Mouse (Mus musculus) limb, embryonic 14.5 days (tissue): ENCODE results near the gene Spata13. TPM values are rescaled to one million over a fixed set of nuclear protein-coding genes. Genes with fewer than 3 reads are reported as not detected.

ENCODE experiments used
- ATAC-seq: fragments of 200-750 bp; cut with Nextera tagmentation; 2 replicates; pipeline ENCODE4 v1.8.0; 2017; ENCODE audit warnings: low read depth, moderate number of reproducible peaks, moderate TSS enrichment; ENCODE audit not compliant: low FRiP score
- DNase-seq: peaks from one replicate; pipeline ENCODE4 v3.0.0-alpha.2; 2015; ENCODE audit warnings: low spot score
- H3K27ac ChIP-seq: fragments of 300-500 bp; sonication (generic); replicated peaks from 2 replicates; pipeline ENCODE4 v1.5.1; 2014; ENCODE audit warnings: low read depth, mild to moderate bottlenecking, low read length, moderate library complexity, mixed read lengths
- H3K27me3 ChIP-seq: fragments of 300-500 bp; sonication (generic); 2 replicates; pipeline ENCODE4 v1.6.1; 2014; ENCODE audit warnings: low read length, mixed read lengths; ENCODE audit not compliant: control insufficient read depth, insufficient read depth
- H3K36me3 ChIP-seq: fragments of 300-500 bp; sonication (generic); 2 replicates; pipeline ENCODE4 v1.6.1; 2014; ENCODE audit warnings: mild to moderate bottlenecking, low read length, moderate library complexity, mixed read lengths; ENCODE audit not compliant: control insufficient read depth, insufficient read depth
- H3K4me1 ChIP-seq: fragments of 300-500 bp; sonication (generic); 2 replicates; pipeline ENCODE4 v1.6.1; 2014; ENCODE audit warnings: antibody characterized with exemption, low read length, mixed read lengths; ENCODE audit not compliant: control insufficient read depth, insufficient read depth
- H3K4me2 ChIP-seq: fragments of 300-500 bp; sonication (generic); replicated peaks from 2 replicates; pipeline ENCODE4 v1.6.1; 2014; ENCODE audit warnings: low read depth, mild to moderate bottlenecking, low read length, moderate library complexity; ENCODE audit not compliant: severe bottlenecking
- H3K4me3 ChIP-seq: fragments of 300-500 bp; sonication (generic); replicated peaks from 2 replicates; pipeline ENCODE4 v1.5.1; 2014; ENCODE audit warnings: low read length
- H3K9ac ChIP-seq: fragments of 300-500 bp; sonication (generic); 2 replicates; pipeline ENCODE4 v1.6.1; 2014; ENCODE audit warnings: mild to moderate bottlenecking, low read depth, low read length, moderate library complexity; ENCODE audit not compliant: severe bottlenecking
- H3K9me3 ChIP-seq: fragments of 300-500 bp; sonication (generic); 2 replicates; pipeline ENCODE4 v1.6.1; 2016; ENCODE audit warnings: low read length; ENCODE audit not compliant: control insufficient read depth
- POLR2A ChIP-seq: fragments of 200-500 bp; IDR thresholded peaks from 2 replicates; pipeline ENCODE4 v1.8.0; 2012; ENCODE audit warnings: inconsistent platforms, mild to moderate bottlenecking, moderate library complexity, borderline replicate concordance; ENCODE audit not compliant: insufficient read depth, insufficient read length; ENCODE audit errors: extremely low read depth
- WGBS: fragments of 180-500 bp; shearing (Covaris S2); extraction: QIAGEN DNeasy Blood & Tissue Kit; methylation state at CpG from one replicate; pipeline ENCODE4 v1.1.7; 2014; 5-methylcytosine and 5-hydroxymethylcytosine counted together
- polyA plus RNA-seq, 2 experiments: library from polyadenylated mRNA; depleted of rRNA in 1 of 2; stranded (reverse) in 1 of 2; unstranded in 1 of 2; fragments of >200 nt; fragmentation: Nextera tagmentation in 1 of 2; extraction: Ambion mirVana in 1 of 2; gene quantifications; 2 replicates each; pipeline versions ENCODE4 v1.2.1 to v1.2.3; 2012 to 2014

Gene Spata13
- polyA plus RNA-seq, 2 experiments: 6.8 to 9.5 TPM

DNA sequence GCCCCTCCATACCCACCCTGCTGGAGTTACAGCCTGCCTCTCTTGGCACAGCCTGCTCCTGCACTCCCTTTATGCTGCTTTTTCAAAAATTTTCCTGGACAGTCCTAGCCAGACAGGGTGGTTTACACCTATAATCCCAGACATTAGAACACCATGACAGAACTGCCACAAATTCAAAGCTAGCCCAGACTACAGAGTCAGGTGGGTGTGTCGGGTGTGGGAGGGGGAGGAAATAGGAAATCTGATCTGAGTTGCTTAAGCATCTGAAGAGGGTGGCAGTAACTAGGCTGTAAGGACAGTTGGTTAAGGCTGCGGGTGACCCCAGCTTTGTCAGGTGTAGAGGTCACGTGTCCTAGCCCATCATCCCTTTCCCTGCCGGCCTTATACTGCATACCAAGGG lies 93.3 kb downstream of the Spata13 start:
- TF ChIP-seq POLR2A: no peak
- Histone ChIP-seq H3K9ac (peak overlapping the region; percentile 12; the same call in 1 of the 2 replicates), H3K27ac (no peak overlapping the region), H3K4me1 (peaks cover 18% of the 10 kb centered on the region), H3K27me3 (no peaks in the 10 kb centered on the region), H3K36me3 (no peaks in the 10 kb centered on the region), H3K4me3 (no peak overlapping the region), H3K4me2 (no peak overlapping the region), H3K9me3 (no peaks in the 10 kb centered on the region)
- ATAC-seq (peak; percentile 23; the same call in 1 of the 2 replicates), DNase-seq (no peak)
- 45% methylated on average over 4 of the region's 4 CpGs for WGBS

DNA sequence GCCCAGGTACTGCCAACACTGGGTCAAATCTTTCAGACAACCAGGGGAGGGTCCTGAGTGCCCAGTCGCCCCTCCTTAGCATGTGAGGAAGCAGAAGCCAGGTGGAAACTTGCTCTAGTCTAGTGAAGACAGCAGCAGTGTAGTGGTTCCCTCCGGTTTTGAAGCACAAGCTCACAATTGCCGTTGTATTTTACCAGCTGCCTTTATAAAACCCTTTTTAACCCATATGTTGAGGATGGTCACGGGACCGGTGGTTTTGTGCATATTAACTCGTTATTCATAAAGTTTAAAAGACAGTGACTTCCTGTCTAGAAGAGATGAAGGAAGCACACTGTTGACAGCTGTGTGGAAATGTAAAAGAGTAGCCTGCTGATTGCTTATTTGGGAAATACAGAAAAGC lies 98.3 kb downstream of the Spata13 start:
- Histone ChIP-seq H3K4me1 (peaks cover 41% of the 10 kb centered on the region), H3K27me3 (no peaks in the 10 kb centered on the region), H3K36me3 (no peaks in the 10 kb centered on the region), H3K9me3 (no peaks in the 10 kb centered on the region), H3K27ac (no peak overlapping the region), H3K4me3 (no peak overlapping the region), H3K9ac (no peak overlapping the region), H3K4me2 (no peak overlapping the region)
- DNase-seq (no peak), ATAC-seq (no peak)
- no peak for TF ChIP-seq POLR2A
- WGBS: 27% methylated on average over 6 of the region's 6 CpGs

DNA sequence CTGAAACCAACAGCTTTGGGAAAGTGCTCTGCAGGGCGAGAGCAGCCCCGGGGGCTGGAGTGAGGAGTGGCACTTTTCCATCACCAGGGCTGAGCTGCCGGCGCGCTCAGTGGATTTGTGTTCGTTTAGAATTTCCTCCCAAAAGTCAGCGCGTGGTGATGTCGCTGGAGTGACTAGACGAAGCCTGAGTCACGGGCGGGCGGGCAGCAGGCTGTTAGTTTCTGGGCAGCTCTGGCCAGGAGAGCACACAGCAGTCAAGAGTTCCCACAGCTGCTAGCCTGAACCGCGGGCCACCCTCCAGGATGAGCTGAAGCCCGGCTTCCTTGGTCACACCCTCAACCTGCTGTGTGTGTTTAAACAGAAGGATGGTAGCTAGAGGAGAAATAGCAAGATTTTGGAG lies 99.0 kb downstream of the Spata13 start:
- Histone ChIP-seq H3K27me3 (no peaks in the 10 kb centered on the region), H3K9me3 (no peaks in the 10 kb centered on the region), H3K36me3 (no peaks in the 10 kb centered on the region), H3K4me1 (peaks cover 38% of the 10 kb centered on the region), H3K4me2 (peak overlapping the region; percentile 40), H3K4me3 (peak overlapping the region; percentile 11), H3K9ac (0 out of 2 replicates have a peak overlapping the region, but pooled peaks have one; percentile 22), H3K27ac (peak overlapping the region; percentile 15; the same call in 1 of the 2 replicates)
- 3% methylated on average over 16 of the region's 16 CpGs for WGBS
- TF ChIP-seq POLR2A: no peak
- DNase-seq (peak; percentile 63), ATAC-seq (0 out of 2 replicates have a peak, but pooled peaks have one; percentile 25)

DNA sequence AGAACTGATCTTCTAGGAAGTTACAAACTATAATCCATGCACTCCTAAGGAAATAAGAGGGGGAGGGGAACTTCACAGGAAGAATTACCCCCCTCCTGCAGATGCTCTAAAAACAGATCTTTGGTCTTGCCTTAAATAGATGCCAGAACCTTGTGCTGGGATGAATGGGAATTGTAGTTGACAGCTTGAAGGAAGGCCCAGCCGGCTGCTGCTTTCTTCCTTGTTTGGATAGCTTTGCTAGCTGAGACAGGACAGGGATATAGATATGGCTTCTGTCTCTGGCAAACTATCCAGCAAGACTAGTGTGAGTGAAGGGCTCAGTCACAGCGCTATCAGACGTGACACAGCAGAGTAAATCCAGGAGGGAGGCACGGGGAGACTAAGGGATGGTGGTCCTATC lies 99.9 kb downstream of the Spata13 start:
- Histone ChIP-seq H3K4me1 (peaks cover 36% of the 10 kb centered on the region), H3K27me3 (no peaks in the 10 kb centered on the region), H3K4me3 (no peak overlapping the region; the same call in 1 of the 2 replicates), H3K36me3 (no peaks in the 10 kb centered on the region), H3K9me3 (no peaks in the 10 kb centered on the region), H3K9ac (no peak overlapping the region), H3K4me2 (peak overlapping the region; percentile 40; the same call in 1 of the 2 replicates), H3K27ac (no peak overlapping the region)
- 70% methylated on average over 4 of the region's 4 CpGs for WGBS
- no peak for ATAC-seq
- no peak for DNase-seq
- TF ChIP-seq POLR2A: no peak

DNA sequence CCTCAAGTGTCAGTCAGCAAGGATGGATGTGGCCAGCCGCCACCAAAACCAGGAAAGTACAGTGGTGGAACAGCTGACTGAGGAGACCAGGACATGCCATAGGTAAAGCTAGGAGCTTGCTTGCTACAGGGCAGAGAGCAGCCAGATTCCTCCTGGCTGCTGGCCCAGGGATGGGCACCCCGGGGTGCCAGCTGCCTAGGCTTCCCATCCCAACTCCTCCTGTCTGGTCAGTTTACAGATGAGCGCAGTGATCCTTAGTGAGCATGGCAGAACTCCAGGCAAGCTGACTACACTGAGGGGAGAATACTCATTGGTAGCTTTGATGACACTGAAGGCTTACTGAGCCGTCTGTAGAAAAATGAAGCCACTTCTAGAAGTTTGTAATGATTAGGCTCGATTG lies 101.4 kb downstream of the Spata13 start:
- no peak for DNase-seq
- Histone ChIP-seq H3K4me3 (no peak overlapping the region), H3K9ac (no peak overlapping the region), H3K9me3 (no peaks in the 10 kb centered on the region), H3K4me2 (no peak overlapping the region), H3K4me1 (peaks cover 40% of the 10 kb centered on the region), H3K36me3 (no peaks in the 10 kb centered on the region), H3K27me3 (no peaks in the 10 kb centered on the region), H3K27ac (no peak overlapping the region)
- no peak for ATAC-seq
- no peak for TF ChIP-seq POLR2A
- WGBS: 68% methylated on average over 5 of the region's 5 CpGs
